ENCODE assay signal across 16 mouse cellular contexts in the genomic region with DNA sequence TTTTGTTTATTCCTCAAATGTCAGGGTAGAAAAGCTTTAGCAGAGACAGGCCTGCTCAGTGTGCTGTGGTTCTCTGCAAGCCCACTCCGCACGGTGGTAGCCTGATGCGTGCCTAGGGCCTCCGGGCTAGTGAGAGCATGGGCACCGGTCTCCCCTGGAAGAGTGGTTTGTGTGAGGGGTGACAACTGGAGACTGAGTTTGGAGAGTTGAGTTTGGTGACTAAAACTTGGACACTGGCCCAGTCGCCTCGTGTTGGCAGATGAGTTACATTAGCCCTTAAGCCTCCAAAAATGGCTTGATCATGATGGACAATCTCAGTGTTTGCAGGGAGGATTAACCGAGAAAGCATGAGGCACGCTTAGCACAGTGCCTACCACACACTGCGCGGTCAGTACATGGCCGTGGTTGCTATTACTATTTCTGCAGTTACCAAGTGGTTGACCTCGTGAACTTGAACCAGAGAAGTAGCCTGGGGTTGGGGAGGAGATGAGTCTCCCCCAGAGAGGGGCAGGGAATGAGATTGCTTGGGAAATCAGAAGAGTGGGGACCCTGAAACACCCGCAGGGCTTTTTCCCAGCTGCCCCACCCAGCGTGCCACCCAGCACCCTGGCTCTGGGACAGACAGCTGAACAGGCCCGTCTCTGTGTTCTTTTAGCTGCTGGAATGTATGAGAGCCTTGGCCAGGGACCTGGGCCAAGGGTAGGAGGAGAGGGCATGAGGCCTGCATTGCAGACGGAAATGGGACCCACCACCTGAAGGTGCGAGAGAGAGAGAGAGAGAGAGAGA. TPM values are rescaled to one million over a fixed set of nuclear protein-coding genes. Genes with fewer than 3 reads are reported as not detected.
A peak's percentile ranks its signal among the peaks of the same experiment; 100 is the strongest.
DNase-seq lines count a peak whose midpoint lies in the region; ATAC-seq and TF ChIP-seq lines count a peak whose summit lies in the region.
"Had no signal": no experiment of that assay in that cellular context is flagged by ENCODE, and none has a peak within 500 bp of the region (broad histone marks: within the 10 kb centered on the region; RNA-seq: fewer than 3 reads in every experiment).

No protein-coding gene starts in this region.

- peaks cover 49% of the 10 kb centered on the region in 2 experiments for H3K4me1 ChIP-seq in heart, embryonic 14.5 days (ENCODE audit: control insufficient read depth in 2 of 2, insufficient read depth in 2 of 2, low read length in 2 of 2)
- H3K4me1 ChIP-seq in CH12.LX (ENCODE audit: control insufficient read depth in 1 of 2, insufficient read depth in 2 of 2) = peaks cover 65 to 92% of the 10 kb centered on the region in 2 experiments
- H3K4me1 ChIP-seq in lung, postnatal 0 days (ENCODE audit: insufficient read depth, low read depth, low read length) = 0 out of 2 replicates have a peak, but pooled peaks cover 3% of the 10 kb centered on the region
- H3K4me1 ChIP-seq: liver, embryonic 13.5 days; neural tube, embryonic 12.5 days had no signal

- 34% methylated on average over 18 of the region's 18 CpGs for WGBS in heart, embryonic 14.5 days
- whole genome bisulfite sequencing in lung, postnatal 0 days = 52% methylated on average over 18 of the region's 18 CpGs

- no peak for TF ChIP-seq RAD21 in CH12.LX (IDR thresholded peaks at IDR 0.05; ENCODE audit: low read depth, low read length)

- no peak for ATAC-seq in heart, embryonic 14.5 days (ENCODE audit: insufficient number of reproducible peaks, insufficient read depth, low FRiP score, low read depth)
- peak; percentile 66 for ATAC-seq in lung, postnatal 0 days

- dilution Hi-C loops in CH12.LX (cut with MboI; ENCODE audit: extremely low pct_ligation_motif_present, extremely low pct_unique_long_range_greater_than_20kb, low sequenced_read_pairs) = no loop called here

- no peaks in the 10 kb centered on the region for H3K27me3 ChIP-seq in heart, embryonic 14.5 days (ENCODE audit: control insufficient read depth, insufficient read depth, low read length)
- no peaks in the 10 kb centered on the region for H3K27me3 ChIP-seq in CH12.LX (replicated peaks)
- no peaks in the 10 kb centered on the region for H3K27me3 ChIP-seq in lung, postnatal 0 days (replicated peaks; ENCODE audit: insufficient read depth, low read length)
- H3K27me3 ChIP-seq: liver, embryonic 13.5 days; neural tube, embryonic 12.5 days had no signal

- H3K79me2 ChIP-seq in CH12.LX (replicated peaks; ENCODE audit: control insufficient read depth, extremely low read depth, insufficient read depth, poor library complexity, severe bottlenecking) = no peaks in the 10 kb centered on the region

- H3K9ac ChIP-seq in heart, embryonic 14.5 days (ENCODE audit: low read length) = no peak overlapping the region
- H3K9ac ChIP-seq in CH12.LX (ENCODE audit: insufficient read depth, low read depth) = no peak overlapping the region
- no peak overlapping the region for H3K9ac ChIP-seq in lung, postnatal 0 days (replicated peaks; ENCODE audit: low read depth)
- H3K9ac ChIP-seq: liver, embryonic 13.5 days; neural tube, embryonic 12.5 days had no signal

- H3K4me3 ChIP-seq in heart, embryonic 14.5 days (ENCODE audit: control insufficient read depth in 1 of 2, insufficient read depth in 1 of 2, low read depth in 1 of 2, low read length in 2 of 2) = no peak overlapping the region
- H3K4me3 ChIP-seq in CH12.LX (replicated peaks in 1 of 3; ENCODE audit: low read depth in 2 of 3, low read length in 2 of 3, poor library complexity in 1 of 3) = no peak overlapping the region
- no peak overlapping the region for H3K4me3 ChIP-seq in lung, postnatal 0 days (ENCODE audit: low read depth, low read length)
- H3K4me3 ChIP-seq: liver, embryonic 13.5 days; neural tube, embryonic 12.5 days had no signal

- no peak for TF ChIP-seq EP300 in CH12.LX (IDR thresholded peaks at IDR 0.05; ENCODE audit: low read length)
- no peak for TF ChIP-seq EP300 in lung, postnatal 0 days (IDR thresholded peaks at IDR 0.05)

- no peak for TF ChIP-seq POLR2A in CH12.LX (IDR thresholded peaks at IDR 0.05; ENCODE audit: low read depth, low read length)

- no peak for DNase-seq in heart, adult 8-10 months (ENCODE audit: low spot score)
- no peak for DNase-seq in CH12.LX (ENCODE audit: extremely low read depth)
- peak; percentile 59 for DNase-seq in Muller cell, postnatal 12 days (ENCODE audit: inconsistent ontology term)
- peak; percentile 53 for DNase-seq in lung, postnatal 0 days (ENCODE audit: low spot score)
- DNase-seq in frontal cortex, adult 2 months (ENCODE audit: extremely low spot score in 1 of 2, low spot score in 1 of 2) = no peak
- DNase-seq in ovary, postnatal 14 days (ENCODE audit: low spot score) = no peak
- DNase-seq in kidney, postnatal 10 days = no peak
- DNase-seq: adrenal gland, postnatal 14 days; kidney, adult 9 months; liver, embryonic 13.5 days; retina, postnatal 1 day; thymus, adult 2 months had no signal

- TF ChIP-seq CTCF in CH12.LX (conservative IDR thresholded peaks at IDR 0.05 in 1 of 2, IDR thresholded peaks at IDR 0.05 in 1 of 2; ENCODE audit: low read depth in 2 of 2, low read length in 2 of 2) = no peak
- TF ChIP-seq CTCF in lung, postnatal 0 days (IDR thresholded peaks at IDR 0.05) = no peak

- H3K4me2 ChIP-seq in heart, embryonic 14.5 days (ENCODE audit: low read length) = no peak overlapping the region
- H3K4me2 ChIP-seq in CH12.LX (ENCODE audit: insufficient read depth, low read depth, poor library complexity, severe bottlenecking) = no peak overlapping the region
- no peak overlapping the region for H3K4me2 ChIP-seq in lung, postnatal 0 days (replicated peaks; ENCODE audit: low read depth, low read length)
- H3K4me2 ChIP-seq: liver, embryonic 13.5 days; neural tube, embryonic 12.5 days had no signal

- H3K36me3 ChIP-seq in heart, embryonic 14.5 days (ENCODE audit: control insufficient read depth, insufficient read depth, low read length) = peaks cover 16% of the 10 kb centered on the region
- peaks cover 14 to 75% of the 10 kb centered on the region in 2 experiments for H3K36me3 ChIP-seq in CH12.LX (replicated peaks in 1 of 2; ENCODE audit: control insufficient read depth in 1 of 2, insufficient read depth in 1 of 2, low read length in 1 of 2)
- H3K36me3 ChIP-seq in lung, postnatal 0 days (ENCODE audit: insufficient read depth, low read length) = no peaks in the 10 kb centered on the region
- H3K36me3 ChIP-seq: liver, embryonic 13.5 days had no signal

- no peaks in the 10 kb centered on the region for H3K9me3 ChIP-seq in heart, embryonic 14.5 days (ENCODE audit: control insufficient read depth, low read length)
- H3K9me3 ChIP-seq in CH12.LX (replicated peaks; ENCODE audit: low read length) = no peaks in the 10 kb centered on the region
- H3K9me3 ChIP-seq in lung, postnatal 0 days (ENCODE audit: low read length) = no peaks in the 10 kb centered on the region
- H3K9me3 ChIP-seq: liver, embryonic 13.5 days; neural tube, embryonic 12.5 days had no signal

- in situ Hi-C loops in CH12.LX (cut with MboI; ENCODE audit: low pct_ligation_motif_present, low pct_unique_long_range_greater_than_20kb, low sequenced_read_pairs) = no loop called here

- peak overlapping the region; percentile 36 to 71 for H3K27ac ChIP-seq in heart, embryonic 14.5 days (replicated peaks in 1 of 2; ENCODE audit: control insufficient read depth in 1 of 2, insufficient read depth in 1 of 2, low read depth in 2 of 2, low read length in 2 of 2)
- H3K27ac ChIP-seq in CH12.LX (ENCODE audit: insufficient read depth, low read depth) = no peak overlapping the region
- peak overlapping the region; percentile 32; the same call in 1 of the 2 replicates for H3K27ac ChIP-seq in lung, postnatal 0 days (ENCODE audit: low read length)
- H3K27ac ChIP-seq: liver, embryonic 13.5 days; neural tube, embryonic 12.5 days had no signal

TF ChIP-seq in CH12.LX, 34 proteins besides CTCF, POLR2A, EP300 and RAD21:
- TF ChIP-seq CHD2 (IDR thresholded peaks at IDR 0.05; ENCODE audit: low read length) (0 out of 2 replicates have a peak, but pooled peaks have one; percentile 24), BHLHE40 (IDR thresholded peaks at IDR 0.05; ENCODE audit: low read depth, low read length) (no peak)

RNA-seq across cellular contexts. Expression of a gene that starts 20.0 kb away (rescaled TPM):
- polyA plus RNA-seq in heart, embryonic 14.5 days (2014; fragmentation: Nextera tagmentation; extraction: Ambion mirVana) = 6.9 and 8.8 TPM in 2 replicates
- total RNA-seq in heart, adult 8-10 months (2022) = 10 to 100 TPM; 11.2 to 18.0 (median 12.8) TPM
- total RNA-seq in CH12.LX (2012; rRNA removed) = 9.2 and 13.8 TPM in 2 replicates
- total RNA-seq in CH12.LX (2014; rRNA removed) = 4.7 and 5.4 TPM in 2 replicates
- 15.3 and 15.7 TPM in 2 replicates for polyA plus RNA-seq in CH12.LX (2012; ENCODE audit: insufficient read length, low read depth)
- 4.1 and 5.4 TPM in 2 replicates for polyA plus RNA-seq in lung, postnatal 0 days (2015; fragmentation: Nextera tagmentation; extraction: Ambion mirVana)
- 1.6 and 2.0 TPM in 2 replicates for polyA plus RNA-seq in frontal cortex, adult 2 months (2012; rRNA removed)
- total RNA-seq: common myeloid progenitor, adult 5-6 weeks; megakaryocyte-erythroid progenitor cell, adult 5-6 weeks had no signal

Comparison
In these comparisons a context has a peak if more than half of its experiments do, and no peak if none do; other contexts are left out.
1. DNase-seq: peak in Muller cell, postnatal 12 days (single experiment) and lung, postnatal 0 days (single experiment); none in heart, adult 8-10 months (single experiment), CH12.LX (single experiment), frontal cortex, adult 2 months (0 of 2), ovary, postnatal 14 days (single experiment) and kidney, postnatal 10 days (single experiment).